Mouse (Mus musculus): Measurements from ENCODE around the gene Adgrd1. TPM values are rescaled to one million over a fixed set of nuclear protein-coding genes. Genes with fewer than 3 reads are reported as not detected.
A peak's percentile ranks its signal among the peaks of the same experiment; 100 is the strongest.

The Adgrd1 gene
- polyA plus RNA-seq, 1 experiment from 2014 or later = 0.40 TPM

- no peaks in the 10 kb centered on the region for H3K4me1 ChIP-seq (ENCODE audit: control insufficient read depth, low read depth, low read length)
- H3K27ac ChIP-seq (ENCODE audit: low read length) = no peak overlapping the region
- no peak for ATAC-seq (ENCODE audit: low read depth)
- WGBS (ENCODE audit: insufficient replicate concordance) = 41% methylated on average over 3 of the region's 3 CpGs
- H3K4me3 ChIP-seq (ENCODE audit: low read depth, low read length) = no peak overlapping the region
- no peak overlapping the region for H3K4me2 ChIP-seq (ENCODE audit: low read depth, low read length)
- no peak overlapping the region for H3K9ac ChIP-seq (ENCODE audit: low read depth, low read length)
- no peaks in the 10 kb centered on the region for H3K27me3 ChIP-seq (ENCODE audit: control insufficient read depth, insufficient read depth, low read depth, low read length)
- H3K9me3 ChIP-seq (replicated peaks; ENCODE audit: control insufficient read depth, low read length) = no peaks in the 10 kb centered on the region
- no peaks in the 10 kb centered on the region for H3K36me3 ChIP-seq (ENCODE audit: control insufficient read depth, insufficient read depth)
Observed at GRCm38 (mm10) chr5:129242265-129242664, 145.7 kb downstream of the Adgrd1 start.

GRCm38 (mm10) chr5:129243120-129243519 is 146.6 kb downstream of the Adgrd1 start:
- WGBS (ENCODE audit: insufficient replicate concordance) = 57% methylated on average over 4 of the region's 4 CpGs
- H3K4me3 ChIP-seq (ENCODE audit: low read depth, low read length) = no peak overlapping the region
- no peak overlapping the region for H3K27ac ChIP-seq (ENCODE audit: low read length)
- H3K27me3 ChIP-seq (ENCODE audit: control insufficient read depth, insufficient read depth, low read depth, low read length) = no peaks in the 10 kb centered on the region
- H3K36me3 ChIP-seq (ENCODE audit: control insufficient read depth, insufficient read depth) = no peaks in the 10 kb centered on the region
- H3K9me3 ChIP-seq (replicated peaks; ENCODE audit: control insufficient read depth, low read length) = no peaks in the 10 kb centered on the region
- ATAC-seq (ENCODE audit: low read depth) = no peak
- H3K9ac ChIP-seq (ENCODE audit: low read depth, low read length) = no peak overlapping the region
- H3K4me1 ChIP-seq (ENCODE audit: control insufficient read depth, low read depth, low read length) = no peaks in the 10 kb centered on the region
- H3K4me2 ChIP-seq (ENCODE audit: low read depth, low read length) = no peak overlapping the region

GRCm38 (mm10) chr5:129244392-129244791 is 147.8 kb downstream of the Adgrd1 start:
- ATAC-seq (ENCODE audit: low read depth) = no peak
- no peak overlapping the region for H3K4me2 ChIP-seq (ENCODE audit: low read depth, low read length)
- H3K27me3 ChIP-seq (ENCODE audit: control insufficient read depth, insufficient read depth, low read depth, low read length) = no peaks in the 10 kb centered on the region
- H3K9ac ChIP-seq (ENCODE audit: low read depth, low read length) = no peak overlapping the region
- no peaks in the 10 kb centered on the region for H3K9me3 ChIP-seq (replicated peaks; ENCODE audit: control insufficient read depth, low read length)
- no peaks in the 10 kb centered on the region for H3K4me1 ChIP-seq (ENCODE audit: control insufficient read depth, low read depth, low read length)
- H3K4me3 ChIP-seq (ENCODE audit: low read depth, low read length) = no peak overlapping the region
- no peak overlapping the region for H3K27ac ChIP-seq (ENCODE audit: low read length)
- 46% methylated on average over 5 of the region's 5 CpGs for WGBS (ENCODE audit: insufficient replicate concordance)
- H3K36me3 ChIP-seq (ENCODE audit: control insufficient read depth, insufficient read depth) = no peaks in the 10 kb centered on the region

DNA sequence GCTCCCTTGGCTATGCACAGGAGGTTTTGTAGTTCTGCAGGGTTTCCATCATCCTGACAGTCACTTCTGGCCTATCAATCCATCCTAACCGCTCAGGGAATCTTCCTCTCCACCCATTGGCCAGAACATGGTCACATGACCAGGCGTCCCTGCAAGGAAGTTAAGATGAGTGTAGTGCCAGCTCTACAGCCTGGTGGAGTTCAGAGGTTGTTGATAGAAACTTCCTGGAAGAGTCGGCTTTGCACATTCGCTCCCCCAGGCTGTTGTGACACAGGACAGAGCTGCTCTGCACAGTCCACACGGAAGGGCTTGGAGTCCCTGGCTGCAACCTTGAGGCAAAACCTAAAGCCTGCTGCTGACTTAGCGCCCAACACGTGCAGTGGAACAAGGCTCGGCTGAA is 152.5 kb downstream of the Adgrd1 start:
- H3K36me3 ChIP-seq (ENCODE audit: control insufficient read depth, insufficient read depth) = no peaks in the 10 kb centered on the region
- H3K27me3 ChIP-seq (ENCODE audit: control insufficient read depth, insufficient read depth, low read depth, low read length) = no peaks in the 10 kb centered on the region
- H3K9me3 ChIP-seq (replicated peaks; ENCODE audit: control insufficient read depth, low read length) = no peaks in the 10 kb centered on the region; the same call in 1 of the 2 replicates
- no peak overlapping the region for H3K4me3 ChIP-seq (ENCODE audit: low read depth, low read length)
- 53% methylated on average over 8 of the region's 8 CpGs for WGBS (ENCODE audit: insufficient replicate concordance)
- no peak overlapping the region for H3K9ac ChIP-seq (ENCODE audit: low read depth, low read length)
- H3K27ac ChIP-seq (ENCODE audit: low read length) = no peak overlapping the region
- H3K4me2 ChIP-seq (ENCODE audit: low read depth, low read length) = no peak overlapping the region
- peak; percentile 51; the same call in 1 of the 2 replicates for ATAC-seq (ENCODE audit: low read depth)
- no peaks in the 10 kb centered on the region for H3K4me1 ChIP-seq (ENCODE audit: control insufficient read depth, low read depth, low read length)

Other genes starting within 250 kb of the Adgrd1 start
- 0.01 TPM in 1 of 2 replicates, not detected in the other for gene Rimbp2, start 143.3 kb upstream of the Adgrd1 start, polyA plus RNA-seq (2015; fragmentation: Nextera tagmentation; extraction: Ambion mirVana)
- 55.8 and 59.4 TPM in 2 replicates for gene Stx2, start 88.2 kb upstream of the Adgrd1 start, polyA plus RNA-seq (2015; fragmentation: Nextera tagmentation; extraction: Ambion mirVana)
- gene Ran, start 76.7 kb upstream of the Adgrd1 start, polyA plus RNA-seq (2015; fragmentation: Nextera tagmentation; extraction: Ambion mirVana) = 322 and 356 TPM in 2 replicates

Data from liver, embryonic 16.5 days (tissue).